In the genomic region with DNA sequence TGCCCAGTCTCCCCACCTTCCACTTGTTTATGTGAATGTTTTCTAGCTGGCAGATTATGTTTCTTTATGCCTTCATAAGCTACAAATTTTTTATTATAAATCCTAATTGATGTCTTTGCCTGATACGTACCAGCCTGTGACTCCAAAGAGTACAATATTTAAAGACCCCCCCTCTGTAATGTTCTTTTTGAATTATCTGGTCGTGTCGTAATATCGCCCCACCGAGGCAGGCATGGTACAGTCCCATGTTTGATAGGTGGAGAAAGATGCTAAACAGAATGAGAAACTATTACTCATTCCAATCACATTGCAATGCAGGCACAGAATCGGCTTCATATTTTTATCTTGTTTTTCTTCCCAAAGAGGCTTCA, we compare ENCODE assay signal across 8 mouse cellular contexts. TPM values are rescaled to one million over a fixed set of nuclear protein-coding genes. Genes with fewer than 3 reads are reported as not detected.
A peak's percentile ranks its signal among the peaks of the same experiment; 100 is the strongest.
DNase-seq lines count a peak whose midpoint lies in the region; ATAC-seq and TF ChIP-seq lines count a peak whose summit lies in the region.

No protein-coding gene starts in this region.

- peaks cover 12% of the 10 kb centered on the region for H3K4me1 ChIP-seq in lung, embryonic 15.5 days
- peaks cover 2% of the 10 kb centered on the region; the same call in 1 of the 2 replicates for H3K4me1 ChIP-seq in embryonic fibroblast, embryonic 13.5 days (ENCODE audit: control insufficient read depth, insufficient read depth, low read length)

- POLR2A ChIA-PET in Patski (lab: Charles Lee) = interaction anchor here (1.0 to 1.7 kb wide), 2 partner anchors 9 to 17 kb away, joined by 3 to 5 read pairs; no protein-coding TSS in a partner anchor

- no peaks in the 10 kb centered on the region for H3K9me3 ChIP-seq in lung, embryonic 15.5 days

- WGBS in lung, embryonic 15.5 days = 2% methylated on average over 6 of the region's 6 CpGs

- peak overlapping the region; percentile 84 for H3K4me3 ChIP-seq in lung, embryonic 15.5 days
- H3K4me3 ChIP-seq in embryonic fibroblast, embryonic 13.5 days (ENCODE audit: insufficient read depth, low read length) = peak overlapping the region; percentile 12; the same call in 1 of the 2 replicates

- no peak for DNase-seq in lung, postnatal 14 days
- no peak for DNase-seq in Patski (ENCODE audit: low read depth, low spot score)
- peak; percentile 57 to 80 for DNase-seq in layer of hippocampus, adult 18-20 months (ENCODE audit: low spot score in 2 of 2)
- DNase-seq in urinary bladder, adult 18-20 months (ENCODE audit: low spot score in 2 of 2) = no peak
- DNase-seq in yolk sac, embryonic 10.5 days (ENCODE audit: low spot score) = no peak

- TF ChIP-seq POLR2A in embryonic fibroblast, embryonic 13.5 days (IDR thresholded peaks at IDR 0.05; ENCODE audit: low read depth, low read length) = 0 out of 2 replicates have a peak, but pooled peaks have one; percentile 18

- no peaks in the 10 kb centered on the region for H3K27me3 ChIP-seq in lung, embryonic 15.5 days
- H3K27me3 ChIP-seq in Patski = no peaks in the 10 kb centered on the region

- TF ChIP-seq CTCF in Patski (IDR thresholded peaks at IDR 0.05) = no peak
- TF ChIP-seq CTCF in embryonic fibroblast, embryonic 13.5 days (IDR thresholded peaks at IDR 0.05; ENCODE audit: borderline replicate concordance, insufficient read depth, low read length) = no peak

- no peaks in the 10 kb centered on the region for H3K36me3 ChIP-seq in lung, embryonic 15.5 days

- H3K9ac ChIP-seq in lung, embryonic 15.5 days = peak overlapping the region; percentile 31; the same call in 1 of the 2 replicates

- in situ Hi-C loops in Patski (cut with MboI; ENCODE audit: low pct_unique_long_range_greater_than_20kb) = no loop called here

- H3K4me2 ChIP-seq in lung, embryonic 15.5 days = peak overlapping the region; percentile 61

- CTCF ChIA-PET in Patski (lab: Charles Lee) = interaction anchor here (1.4 kb wide), 1 partner anchor 11 kb away, joined by 6 read pairs; the partner anchor contains the start of gene Atl3

- peak overlapping the region; percentile 99 for H3K27ac ChIP-seq in lung, embryonic 15.5 days
- peak overlapping the region; percentile 67 for H3K27ac ChIP-seq in embryonic fibroblast, embryonic 13.5 days (ENCODE audit: insufficient read depth, low read length)

- peak; percentile 4; the same call in 1 of the 2 replicates for ATAC-seq in lung, embryonic 15.5 days (ENCODE audit: borderline replicate concordance, extremely low read depth, low FRiP score, low TSS enrichment)
- ATAC-seq in Patski = peak; percentile 29
- peak; percentile 75 for ATAC-seq in megakaryocyte-erythroid progenitor cell, adult 5-6 weeks (replicated peaks; ENCODE audit: low FRiP score, low TSS enrichment, poor library complexity, severe bottlenecking)

RNA-seq across cellular contexts. Expression of gene Rtn3, which starts 0.4 kb away (rescaled TPM):
- polyA plus RNA-seq in lung, embryonic 15.5 days (2015; fragmentation: Nextera tagmentation; extraction: Ambion mirVana) = 132 and 138 TPM in 2 replicates
- polyA plus RNA-seq in Patski (2021) = 309 TPM
- 199 and 206 TPM in 2 replicates for polyA plus RNA-seq in embryonic fibroblast, embryonic 13.5 days (2011; ENCODE audit: insufficient read length, low read depth, missing spikeins)
- 100 to 1,000 TPM; 755 to 762 TPM for total RNA-seq in layer of hippocampus, adult 18-20 months (2021)
- 79.7 and 98.2 TPM in 2 replicates for total RNA-seq in megakaryocyte-erythroid progenitor cell, adult 5-6 weeks (2014; fragmentation: Nextera tagmentation)
- 54.8 and 58.5 TPM in 2 replicates for total RNA-seq in megakaryocyte-erythroid progenitor cell, adult 5-6 weeks (2017)

RNA-seq across cellular contexts. Expression of gene Atl3, which starts 10.3 kb away (rescaled TPM):
- 19.7 and 21.2 TPM in 2 replicates for polyA plus RNA-seq in lung, embryonic 15.5 days (2015; fragmentation: Nextera tagmentation; extraction: Ambion mirVana)
- polyA plus RNA-seq in Patski (2021) = 84.9 TPM
- 151 and 162 TPM in 2 replicates for polyA plus RNA-seq in embryonic fibroblast, embryonic 13.5 days (2011; ENCODE audit: insufficient read length, low read depth, missing spikeins)
- 10 to 100 TPM; 20.8 to 23.1 TPM for total RNA-seq in layer of hippocampus, adult 18-20 months (2021)
- 59.2 and 60.3 TPM in 2 replicates for total RNA-seq in megakaryocyte-erythroid progenitor cell, adult 5-6 weeks (2014; fragmentation: Nextera tagmentation)
- total RNA-seq in megakaryocyte-erythroid progenitor cell, adult 5-6 weeks (2017) = 73.8 and 99.0 TPM in 2 replicates

Comparison
In these comparisons a context has a peak if more than half of its experiments do, and no peak if none do; other contexts are left out.
1. ATAC-seq: peak in every context shown above with its lines; median percentile 75 in megakaryocyte-erythroid progenitor cell, adult 5-6 weeks; 29 in Patski; 4 in lung, embryonic 15.5 days.
2. DNase-seq: peak in layer of hippocampus, adult 18-20 months (2 of 2); none in lung, postnatal 14 days (single experiment), Patski (single experiment), urinary bladder, adult 18-20 months (0 of 2) and yolk sac, embryonic 10.5 days (single experiment).